Comparison of ENCODE assay signal across 24 mouse cellular contexts in genomic region chr4:64527724-64528332, GRCm38 (mm10).
DNase-seq lines count a peak whose midpoint lies in the region; ATAC-seq and TF ChIP-seq lines count a peak whose summit lies in the region.
"Had no signal": no experiment of that assay in that cellular context is flagged by ENCODE, and none has a peak within 500 bp of the region (broad histone marks: within the 10 kb centered on the region; RNA-seq: fewer than 3 reads in every experiment).

No protein-coding gene starts in this region.

- no peaks in the 10 kb centered on the region for H3K36me3 ChIP-seq in kidney, adult 2 months (ENCODE audit: control insufficient read depth, insufficient read depth, low read length)
- no peaks in the 10 kb centered on the region for H3K36me3 ChIP-seq in forebrain, postnatal 0 days (ENCODE audit: insufficient read depth)
- H3K36me3 ChIP-seq: embryonic facial prominence, embryonic 15.5 days; forebrain, embryonic 12.5 days; heart, embryonic 10.5 days; hindbrain, embryonic 12.5 days had no signal

- no peak for ATAC-seq in forebrain, postnatal 0 days
- ATAC-seq: hindbrain, embryonic 16.5 days; inflammation-experienced regulatory T-cells, adult 6 months; intestine, postnatal 0 days had no signal

- no peak overlapping the region for H3K9ac ChIP-seq in forebrain, postnatal 0 days
- H3K9ac ChIP-seq: embryonic facial prominence, embryonic 15.5 days; forebrain, embryonic 12.5 days; hindbrain, embryonic 12.5 days had no signal

- no peak overlapping the region for H3K27ac ChIP-seq in kidney, adult 2 months (ENCODE audit: insufficient read depth, low read depth, low read length)
- no peak overlapping the region for H3K27ac ChIP-seq in forebrain, postnatal 0 days (ENCODE audit: low read depth, low read length)
- H3K27ac ChIP-seq: embryonic facial prominence, embryonic 15.5 days; forebrain, embryonic 12.5 days; heart, embryonic 10.5 days; hindbrain, embryonic 12.5 days had no signal

- no peaks in the 10 kb centered on the region for H3K27me3 ChIP-seq in kidney, adult 2 months (replicated peaks; ENCODE audit: control insufficient read depth, insufficient read depth, low read length)
- no peaks in the 10 kb centered on the region for H3K27me3 ChIP-seq in forebrain, postnatal 0 days (ENCODE audit: insufficient read depth, low read length)
- H3K27me3 ChIP-seq: embryonic facial prominence, embryonic 15.5 days; forebrain, embryonic 12.5 days; hindbrain, embryonic 12.5 days had no signal

- no peak overlapping the region for H3K4me3 ChIP-seq in kidney, adult 2 months (ENCODE audit: insufficient read depth, low read depth, low read length)
- no peak overlapping the region for H3K4me3 ChIP-seq in forebrain, postnatal 0 days (ENCODE audit: low read depth, low read length)
- H3K4me3 ChIP-seq: embryonic facial prominence, embryonic 15.5 days; erythroblast, embryonic 14.5 days; forebrain, embryonic 12.5 days; heart, embryonic 10.5 days; hindbrain, embryonic 12.5 days had no signal

- no peak for TF ChIP-seq POLR2A in kidney, adult 2 months (IDR thresholded peaks at IDR 0.05; ENCODE audit: low read depth, low read length)

- peak; percentile 12 for DNase-seq in kidney, adult 2 months
- DNase-seq in kidney, postnatal 4 days = no peak
- DNase-seq in 3134 (ENCODE audit: extremely low read depth, insufficient read length, low spot score) (peak; percentile 31), 416B (ENCODE audit: low read depth) (peak; percentile 3), adipocyte (ENCODE audit: low spot score) (peak; percentile 39)
- DNase-seq in B cell, adult 2 months = no peak
- no peak for DNase-seq in forebrain, postnatal 0 days
- no peak for DNase-seq in thymus, postnatal 10 days (ENCODE audit: low spot score in 2 of 2)
- DNase-seq: adrenal gland, postnatal 25 days; cerebellum, adult 8-10 months; cerebellum, postnatal 14 days; embryo, embryonic 11 days; gastrocnemius, postnatal 36 days; heart, adult 18-20 months; heart, postnatal 10 days; heart, postnatal 4 days had no signal

- H3K4me1 ChIP-seq in kidney, adult 2 months (ENCODE audit: control insufficient read depth, insufficient read depth, low read length) = no peaks in the 10 kb centered on the region
- no peaks in the 10 kb centered on the region for H3K4me1 ChIP-seq in forebrain, postnatal 0 days (ENCODE audit: insufficient read depth)
- H3K4me1 ChIP-seq: embryonic facial prominence, embryonic 15.5 days; forebrain, embryonic 12.5 days; heart, embryonic 10.5 days; hindbrain, embryonic 12.5 days had no signal

- TF ChIP-seq CTCF in kidney, adult 2 months (conservative IDR thresholded peaks at IDR 0.05; ENCODE audit: insufficient read depth, insufficient read length, low read depth, low read length) = no peak
- no peak for TF ChIP-seq CTCF in forebrain, postnatal 0 days (IDR thresholded peaks at IDR 0.05; ENCODE audit: low read depth)

- no peak overlapping the region for H3K4me2 ChIP-seq in forebrain, postnatal 0 days (ENCODE audit: low read depth)
- H3K4me2 ChIP-seq: embryonic facial prominence, embryonic 15.5 days; forebrain, embryonic 12.5 days; hindbrain, embryonic 12.5 days had no signal

- H3K9me3 ChIP-seq in forebrain, postnatal 0 days (ENCODE audit: low read length) = no peaks in the 10 kb centered on the region
- H3K9me3 ChIP-seq: embryonic facial prominence, embryonic 15.5 days; forebrain, embryonic 12.5 days; heart, embryonic 10.5 days; hindbrain, embryonic 12.5 days had no signal

- 70% methylated on average over 4 of the region's 4 CpGs for WGBS in kidney, adult 2 months
- 84% methylated on average over 4 of the region's 4 CpGs for WGBS in forebrain, postnatal 0 days

Comparison
In these comparisons a context has a peak if more than half of its experiments do, and no peak if none do; other contexts are left out.
1. DNase-seq: peak in kidney, adult 2 months (single experiment), 3134 (single experiment), 416B (single experiment) and adipocyte (single experiment); none in kidney, postnatal 4 days (0 of 2), B cell, adult 2 months (0 of 2), forebrain, postnatal 0 days (single experiment) and thymus, postnatal 10 days (0 of 2).